Mouse (Mus musculus) cerebellum, adult 11-12 months (tissue): ENCODE results near the gene Tnfsfm13.
"Not testable (repeated sequence)": the region's sequence is repeated elsewhere in the genome, so short reads cannot be mapped to it uniquely, and the experiment has no call there.

Experiments used
- DNase-seq: peaks from one replicate; pipeline ENCODE4 v3.0.0; 2022

The Tnfsfm13 gene

GRCm38 (mm10) chr11:69695361-69696181 is at the start of gene Tnfsfm13, which contains the start of gene Tnfsf12:
Tnfsfm13 (minus strand) TSS chr11:69696098.
Tnfsf12 (minus strand) TSS chr11:69695849.
- DNase-seq, result peak; percentile 77

DNA sequence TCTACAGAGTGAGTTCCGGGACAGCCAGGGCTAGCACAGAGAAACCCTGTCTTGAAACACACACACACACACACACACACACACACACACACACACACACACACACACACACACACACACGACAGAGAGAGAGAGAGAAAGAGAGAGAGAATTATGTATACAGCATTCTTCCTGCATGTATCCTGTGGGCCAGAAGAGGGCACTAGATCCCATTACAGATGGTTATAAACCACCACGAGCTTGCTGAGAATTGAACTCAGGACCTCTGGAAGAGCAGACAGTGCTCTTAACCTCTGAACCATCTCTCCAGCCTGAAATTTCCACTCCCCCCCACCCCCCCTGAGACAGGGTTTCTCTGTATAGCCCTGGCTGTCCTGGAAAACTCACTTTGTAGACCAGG is 35.5 kb upstream of the Tnfsfm13 start:
- DNase-seq, result not testable (repeated sequence)

DNA sequence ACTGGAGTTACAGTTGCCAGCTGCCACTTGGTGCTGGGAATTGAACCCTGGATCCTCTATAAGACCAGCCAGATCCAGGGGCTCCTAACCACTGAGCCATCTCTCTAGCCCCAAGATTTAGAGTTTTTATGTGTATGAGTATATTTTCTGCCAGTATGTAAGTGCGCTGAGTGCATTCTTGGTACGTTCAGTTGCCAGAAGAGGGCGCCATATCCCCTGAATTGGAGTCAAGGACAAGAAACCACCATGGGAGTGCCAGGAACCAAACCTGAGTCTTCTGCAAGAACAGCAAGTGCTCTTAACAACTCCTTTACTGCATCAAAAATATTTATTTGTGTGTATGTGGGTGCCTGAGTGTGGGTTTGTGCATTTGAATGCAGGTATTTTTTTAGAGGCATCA is 33.2 kb upstream of the Tnfsfm13 start:
- DNase-seq, result no peak

GRCm38 (mm10) chr11:69725951-69726350 is 30.1 kb upstream of the Tnfsfm13 start:
- DNase-seq, result no peak

- DNase-seq, result no peak
Measured at GRCm38 (mm10) chr11:69723074-69723473, 27.2 kb upstream of the Tnfsfm13 start.

DNA sequence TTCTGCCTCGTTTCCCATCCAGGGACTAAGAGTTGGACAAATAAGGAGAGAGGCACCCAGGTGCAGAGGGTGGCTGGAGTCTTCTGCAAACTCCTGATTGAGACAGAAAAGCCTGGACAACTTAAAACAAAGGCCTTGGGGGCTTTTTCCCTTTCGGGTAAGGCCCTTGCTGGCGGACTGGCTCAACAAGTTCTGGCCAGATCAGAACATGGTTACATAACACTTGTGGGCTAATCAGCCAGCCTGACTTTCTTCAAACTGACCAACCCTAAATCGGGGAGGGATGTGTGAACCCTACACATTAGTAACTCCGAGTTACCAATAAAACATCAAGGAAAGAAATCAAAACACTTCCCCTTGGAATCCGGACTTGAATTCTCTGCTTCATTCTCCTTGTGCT is 25.0 kb upstream of the Tnfsfm13 start:
- DNase-seq, result no peak

GRCm38 (mm10) chr11:69719423-69719822 is 23.5 kb upstream of the Tnfsfm13 start:
- DNase-seq, result no peak

DNA sequence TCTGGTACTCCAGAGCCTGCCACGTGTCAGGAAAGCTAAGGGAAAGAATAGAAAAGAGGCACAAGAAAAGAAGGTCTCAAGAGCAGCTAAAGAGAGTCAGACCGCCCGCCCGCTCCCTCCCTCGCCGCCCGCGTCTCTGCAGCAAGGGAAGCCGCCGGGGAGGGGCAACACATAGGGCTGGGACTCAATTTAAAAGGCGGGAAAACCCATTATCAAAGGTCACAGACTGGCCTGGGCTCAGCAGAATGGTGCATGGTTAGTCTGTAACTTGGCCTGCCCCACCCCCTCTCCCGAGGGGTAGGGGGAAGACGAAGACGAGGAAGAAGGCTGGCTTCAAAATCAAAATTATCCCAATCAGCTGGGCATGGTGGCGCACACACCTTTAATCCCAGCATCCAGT is 22.8 kb upstream of the Tnfsfm13 start:
- DNase-seq, result no peak

DNA sequence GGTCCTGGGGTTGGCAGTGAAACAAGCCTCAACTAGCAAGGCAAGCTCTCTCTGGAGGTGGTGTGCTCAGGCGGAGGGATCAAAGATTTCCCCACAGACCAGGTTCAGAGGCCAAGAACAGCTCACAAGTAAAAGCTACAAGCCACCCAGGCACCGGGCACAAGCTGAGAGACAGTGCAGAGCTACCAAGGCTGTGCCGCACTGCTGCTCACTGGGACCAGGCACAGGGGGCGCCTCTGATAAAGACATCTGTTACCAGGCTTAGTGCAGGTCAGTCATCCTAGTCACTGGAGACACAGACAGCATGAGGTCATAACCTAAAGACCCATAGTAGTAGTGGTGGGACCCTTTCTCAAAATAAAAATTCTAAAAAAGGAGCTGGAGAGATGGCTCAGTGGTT is 21.1 kb upstream of the Tnfsfm13 start:
- DNase-seq, result no peak

GRCm38 (mm10) chr11:69715929-69716328 is 20.0 kb upstream of the Tnfsfm13 start:
- no peak for DNase-seq

- no peak for DNase-seq
Measured at GRCm38 (mm10) chr11:69715482-69715881, 19.6 kb upstream of the Tnfsfm13 start.

GRCm38 (mm10) chr11:69714636-69715329 is 18.9 kb upstream of the Tnfsfm13 start:
- DNase-seq, result no peak

GRCm38 (mm10) chr11:69712954-69713672 is 17.2 kb upstream of the Tnfsfm13 start:
- no peak for DNase-seq

DNA sequence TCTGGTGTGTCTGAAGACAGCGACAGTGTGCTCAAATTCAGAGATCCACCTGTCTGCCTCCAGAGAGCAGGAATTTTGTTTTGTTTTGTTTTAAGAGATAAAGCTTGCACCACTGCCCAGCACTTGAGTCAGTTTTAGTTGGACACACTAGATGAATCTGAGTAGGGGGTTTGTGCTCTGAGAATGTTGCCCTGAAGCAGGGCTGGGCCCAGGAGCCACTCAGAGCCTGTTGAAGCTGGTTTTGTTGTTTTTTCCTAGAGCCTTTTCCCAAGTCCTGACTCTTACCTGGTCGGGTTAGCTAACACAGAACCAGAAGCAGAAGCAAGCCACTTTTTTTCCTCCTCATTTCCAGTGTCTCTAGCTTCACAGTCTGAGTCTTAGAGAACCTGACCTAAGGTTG is 15.2 kb upstream of the Tnfsfm13 start:
- no peak for DNase-seq

DNA sequence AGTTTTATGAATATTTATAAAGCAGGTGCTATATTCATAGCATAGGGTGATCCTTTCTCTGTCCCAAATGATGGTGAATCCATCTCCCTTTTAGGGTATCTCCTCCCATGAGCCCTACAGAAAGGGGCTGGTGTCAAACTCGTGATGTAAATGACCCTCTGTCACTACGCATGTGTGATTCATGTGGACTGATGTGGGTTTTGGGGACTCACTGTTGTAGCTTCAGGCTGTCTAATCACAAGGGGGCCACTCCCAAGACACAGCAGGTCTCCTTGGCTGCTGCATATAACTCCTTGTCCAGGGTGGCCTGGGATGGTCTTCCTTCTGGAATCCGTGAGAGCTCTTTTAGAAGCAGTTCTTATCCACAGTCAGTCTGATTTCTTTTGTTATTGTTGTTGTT is 14.6 kb upstream of the Tnfsfm13 start:
- no peak for DNase-seq

- no peak for DNase-seq
Measured at GRCm38 (mm10) chr11:69709554-69710446, 13.9 kb upstream of the Tnfsfm13 start.

DNA sequence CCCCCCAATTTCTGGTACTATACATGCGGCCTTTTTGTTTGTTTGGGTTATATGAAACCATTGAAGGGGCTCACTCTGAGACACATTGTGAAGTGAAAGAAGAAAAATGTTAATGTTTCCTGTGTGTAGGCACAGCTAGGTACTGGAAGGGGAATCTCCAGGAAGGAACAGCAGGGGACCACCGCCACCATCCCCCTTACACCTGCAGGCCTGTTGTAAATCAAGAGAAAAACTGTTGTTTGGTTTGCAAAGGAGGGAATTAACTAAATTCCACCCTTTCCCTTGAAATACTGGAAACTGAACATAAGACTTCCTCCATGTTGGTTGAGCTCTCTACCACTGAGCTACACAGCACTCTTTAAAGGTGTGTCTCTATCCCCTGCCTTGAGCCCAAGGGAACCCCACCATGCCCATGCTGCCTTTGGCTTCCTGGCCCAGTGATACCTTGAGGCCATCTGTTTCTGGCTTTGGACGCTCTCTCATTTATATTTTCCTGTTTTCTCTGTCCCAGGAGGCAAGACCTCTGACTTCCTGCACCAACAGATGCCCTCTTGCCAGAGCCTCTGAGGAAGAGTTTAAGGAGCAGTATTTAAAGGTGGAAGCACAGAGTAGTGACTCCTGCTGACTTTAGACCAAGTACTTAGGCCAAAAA is 12.8 kb upstream of the Tnfsfm13 start:
- DNase-seq, result no peak

- DNase-seq, result no peak
Measured at GRCm38 (mm10) chr11:69707873-69708381, 12.0 kb upstream of the Tnfsfm13 start.

- DNase-seq, result no peak
Measured at GRCm38 (mm10) chr11:69707480-69707847, 11.6 kb upstream of the Tnfsfm13 start.

DNA sequence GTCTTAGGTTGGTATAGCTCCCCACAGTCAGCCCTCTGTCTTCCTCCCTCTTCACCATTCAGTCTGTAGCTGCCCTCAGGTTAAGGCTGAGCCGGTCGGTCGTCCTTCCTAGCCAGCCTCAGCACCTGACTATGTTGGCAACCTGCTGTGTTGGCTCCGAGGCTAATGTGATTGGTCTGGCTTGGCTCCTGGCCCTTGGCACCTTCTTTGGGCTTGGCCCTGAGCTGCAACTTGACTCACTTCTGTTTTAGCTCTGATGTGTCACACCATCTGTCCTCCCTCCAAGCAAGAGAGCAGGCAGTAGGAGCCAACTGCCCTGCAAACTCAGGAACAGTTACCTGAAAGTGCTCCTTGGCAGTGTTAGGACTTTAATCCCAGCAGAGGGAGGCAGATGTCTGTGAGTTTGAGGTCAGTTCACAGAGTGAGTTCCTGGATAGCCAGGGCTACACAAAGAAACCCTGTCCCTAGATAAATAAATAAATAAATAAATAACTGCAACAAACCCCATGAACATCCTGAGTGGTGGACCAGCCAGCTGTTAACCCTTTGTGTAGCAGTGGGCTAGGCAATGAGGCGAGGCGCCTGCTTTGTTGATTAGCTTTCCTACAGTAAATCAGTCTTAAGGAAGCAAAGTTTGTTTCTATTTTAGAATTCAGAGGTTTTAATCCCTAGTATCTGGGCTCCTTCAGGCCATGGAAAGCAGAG is 11.0 kb upstream of the Tnfsfm13 start:
- DNase-seq, result peak; percentile 98

- no peak for DNase-seq
Measured at GRCm38 (mm10) chr11:69704613-69705010, 8.7 kb upstream of the Tnfsfm13 start.
